Mouse (Mus musculus): ENCODE measurements around the gene Hnrnpr. TPM values are rescaled to one million over a fixed set of nuclear protein-coding genes. Genes with fewer than 3 reads are reported as not detected.

Hnrnpr gene
- total and polyA plus RNA-seq, 2 experiments from 2014 or later: 98.0 to 162 TPM

GRCm38 (mm10) chr4:136331709-136332108, 21.0 kb downstream of the Hnrnpr start:
- H3K27ac ChIP-seq (ENCODE audit: low read depth, low read length): no peak overlapping the region
- no peaks in the 10 kb centered on the region for H3K4me1 ChIP-seq (ENCODE audit: insufficient read depth, low read length)
- no peak overlapping the region for H3K4me3 ChIP-seq (ENCODE audit: low read depth, low read length)
- TF ChIP-seq CTCF (IDR thresholded peaks at IDR 0.05): no peak
- no peak for ATAC-seq (ENCODE audit: low FRiP score)
- DNase-seq (ENCODE audit: low spot score): no peak
- WGBS: 93% methylated on average over 3 of the region's 3 CpGs
- no peak overlapping the region for H3K9ac ChIP-seq (replicated peaks; ENCODE audit: low read length, poor library complexity, severe bottlenecking)
- H3K4me2 ChIP-seq (ENCODE audit: low read depth, low read length, poor library complexity, severe bottlenecking): no peak overlapping the region
- peaks cover 10% of the 10 kb centered on the region for H3K36me3 ChIP-seq (ENCODE audit: insufficient read depth, low read length)
- H3K9me3 ChIP-seq (ENCODE audit: low read length): no peaks in the 10 kb centered on the region
- H3K27me3 ChIP-seq (ENCODE audit: insufficient read depth, low read length): no peaks in the 10 kb centered on the region

- Histone ChIP-seq H3K27ac (ENCODE audit: low read depth, low read length) (no peak overlapping the region), H3K9me3 (ENCODE audit: low read length) (no peaks in the 10 kb centered on the region), H3K4me1 (ENCODE audit: insufficient read depth, low read length) (no peaks in the 10 kb centered on the region), H3K36me3 (ENCODE audit: insufficient read depth, low read length) (peaks cover 11% of the 10 kb centered on the region), H3K9ac (replicated peaks; ENCODE audit: low read length, poor library complexity, severe bottlenecking) (no peak overlapping the region), H3K4me2 (ENCODE audit: low read depth, low read length, poor library complexity, severe bottlenecking) (no peak overlapping the region), H3K27me3 (ENCODE audit: insufficient read depth, low read length) (no peaks in the 10 kb centered on the region), H3K4me3 (ENCODE audit: low read depth, low read length) (no peak overlapping the region)
- 86% methylated on average over 3 of the region's 3 CpGs for WGBS
- ATAC-seq (ENCODE audit: low FRiP score) (no peak), DNase-seq (ENCODE audit: low spot score) (no peak)
- TF ChIP-seq CTCF (IDR thresholded peaks at IDR 0.05): no peak
These were observed 22.4 kb downstream of the Hnrnpr start for GRCm38 (mm10) chr4:136333191-136333590.

GRCm38 (mm10) chr4:136335065-136335464, 24.3 kb downstream of the Hnrnpr start:
- peaks cover 11% of the 10 kb centered on the region; the same call in 1 of the 2 replicates for H3K36me3 ChIP-seq (ENCODE audit: insufficient read depth, low read length)
- TF ChIP-seq CTCF (IDR thresholded peaks at IDR 0.05): no peak
- 74% methylated on average over 2 of the region's 2 CpGs for WGBS

GRCm38 (mm10) chr4:136337129-136337528, 26.4 kb downstream of the Hnrnpr start:
- WGBS: 62% methylated on average over 4 of the region's 4 CpGs
- Histone ChIP-seq H3K4me1 (ENCODE audit: insufficient read depth, low read length) (no peaks in the 10 kb centered on the region), H3K4me3 (ENCODE audit: low read depth, low read length) (no peak overlapping the region), H3K27me3 (ENCODE audit: insufficient read depth, low read length) (no peaks in the 10 kb centered on the region), H3K9ac (replicated peaks; ENCODE audit: low read length, poor library complexity, severe bottlenecking) (no peak overlapping the region), H3K36me3 (ENCODE audit: insufficient read depth, low read length) (peaks cover 13% of the 10 kb centered on the region; the same call in 1 of the 2 replicates), H3K9me3 (ENCODE audit: low read length) (no peaks in the 10 kb centered on the region), H3K4me2 (ENCODE audit: low read depth, low read length, poor library complexity, severe bottlenecking) (no peak overlapping the region), H3K27ac (ENCODE audit: low read depth, low read length) (no peak overlapping the region)
- DNase-seq (ENCODE audit: low spot score) (no peak), ATAC-seq (ENCODE audit: low FRiP score) (no peak)
- no peak for TF ChIP-seq CTCF (IDR thresholded peaks at IDR 0.05)

More at GRCm38 (mm10) chr4:136335065-136335464, 24.3 kb downstream of the Hnrnpr start:
- ATAC-seq (ENCODE audit: low FRiP score): no peak
- H3K4me1 ChIP-seq (ENCODE audit: insufficient read depth, low read length): no peaks in the 10 kb centered on the region
- DNase-seq (ENCODE audit: low spot score): no peak
- H3K27me3 ChIP-seq (ENCODE audit: insufficient read depth, low read length): no peaks in the 10 kb centered on the region
- no peak overlapping the region for H3K27ac ChIP-seq (ENCODE audit: low read depth, low read length)
- H3K9me3 ChIP-seq (ENCODE audit: low read length): no peaks in the 10 kb centered on the region
- no peak overlapping the region for H3K9ac ChIP-seq (replicated peaks; ENCODE audit: low read length, poor library complexity, severe bottlenecking)
- H3K4me3 ChIP-seq (ENCODE audit: low read depth, low read length): no peak overlapping the region
- no peak overlapping the region for H3K4me2 ChIP-seq (ENCODE audit: low read depth, low read length, poor library complexity, severe bottlenecking)

DNA sequence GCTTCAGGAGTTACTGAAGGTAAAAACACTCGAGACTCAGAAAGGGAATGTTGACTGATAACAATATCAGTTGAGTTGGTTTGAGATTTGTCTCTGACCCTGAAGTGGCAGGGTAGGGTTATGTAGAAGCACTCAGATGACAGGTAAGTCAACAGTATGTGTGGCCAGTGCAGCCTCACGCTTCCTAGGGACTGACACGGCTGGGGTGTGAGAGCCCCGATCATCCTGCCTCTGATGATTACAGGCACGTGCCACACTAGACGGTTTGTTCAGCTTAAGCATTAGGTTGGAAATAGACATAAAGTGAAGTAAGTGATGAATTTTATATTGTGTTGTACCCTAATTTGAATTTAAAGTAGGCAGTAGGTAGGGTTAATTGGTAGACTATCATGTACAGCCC, 38.9 kb downstream of the Hnrnpr start:
- DNase-seq (ENCODE audit: low spot score): no peak
- H3K36me3 ChIP-seq (ENCODE audit: insufficient read depth, low read length): peaks cover 12% of the 10 kb centered on the region
- H3K27ac ChIP-seq (ENCODE audit: low read depth, low read length): no peak overlapping the region
- no peak overlapping the region for H3K9ac ChIP-seq (replicated peaks; ENCODE audit: low read length, poor library complexity, severe bottlenecking)
- no peaks in the 10 kb centered on the region for H3K9me3 ChIP-seq (ENCODE audit: low read length)
- H3K27me3 ChIP-seq (ENCODE audit: insufficient read depth, low read length): no peaks in the 10 kb centered on the region
- no peak for TF ChIP-seq CTCF (IDR thresholded peaks at IDR 0.05)
- 94% methylated on average over 6 of the region's 6 CpGs for WGBS
- ATAC-seq (ENCODE audit: low FRiP score): no peak
- H3K4me2 ChIP-seq (ENCODE audit: low read depth, low read length, poor library complexity, severe bottlenecking): no peak overlapping the region
- no peaks in the 10 kb centered on the region for H3K4me1 ChIP-seq (ENCODE audit: insufficient read depth, low read length)
- H3K4me3 ChIP-seq (ENCODE audit: low read depth, low read length): no peak overlapping the region

DNA sequence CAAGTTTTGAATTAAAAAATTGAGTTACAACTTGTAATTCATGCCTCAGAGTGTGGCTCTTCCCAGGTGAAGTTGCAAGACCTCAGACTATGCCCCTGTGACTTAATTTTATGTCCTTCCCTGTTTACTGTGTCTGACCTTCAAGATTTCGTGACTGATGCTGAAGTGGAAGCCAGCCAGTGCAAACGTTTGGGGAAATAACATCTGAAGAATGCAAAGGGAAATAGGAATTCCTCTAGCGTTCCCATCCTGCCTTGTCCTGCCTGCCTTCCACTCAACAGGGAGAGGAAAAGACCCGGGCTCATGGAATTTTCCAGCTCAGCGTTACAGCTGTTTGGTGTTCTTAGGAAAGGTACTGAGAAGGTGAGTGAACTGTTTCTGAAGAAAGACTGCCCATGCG, 46.3 kb downstream of the Hnrnpr start:
- H3K4me2 ChIP-seq (ENCODE audit: low read depth, low read length, poor library complexity, severe bottlenecking): no peak overlapping the region
- WGBS: 88% methylated on average over 6 of the region's 6 CpGs
- no peak overlapping the region for H3K9ac ChIP-seq (replicated peaks; ENCODE audit: low read length, poor library complexity, severe bottlenecking)
- no peaks in the 10 kb centered on the region for H3K9me3 ChIP-seq (ENCODE audit: low read length)
- H3K36me3 ChIP-seq (ENCODE audit: insufficient read depth, low read length): peaks cover 8% of the 10 kb centered on the region
- no peak overlapping the region for H3K4me3 ChIP-seq (ENCODE audit: low read depth, low read length)
- H3K27me3 ChIP-seq (ENCODE audit: insufficient read depth, low read length): no peaks in the 10 kb centered on the region
- TF ChIP-seq CTCF (IDR thresholded peaks at IDR 0.05): no peak
- no peak for DNase-seq (ENCODE audit: low spot score)
- H3K27ac ChIP-seq (ENCODE audit: low read depth, low read length): no peak overlapping the region
- no peaks in the 10 kb centered on the region for H3K4me1 ChIP-seq (ENCODE audit: insufficient read depth, low read length)
- ATAC-seq (ENCODE audit: low FRiP score): no peak

Data from midbrain, postnatal 0 days (tissue).